Mouse (Mus musculus): Measurements from ENCODE around the gene 5530401A14Rik. TPM values are rescaled to one million over a fixed set of nuclear protein-coding genes. Genes with fewer than 3 reads are reported as not detected.

The 5530401A14Rik gene
- under 1 TPM in 3 of 4 experiments, not detected in 1; 0.09 to 0.25 (median 0.09) TPM for total RNA-seq (2022)

DNA sequence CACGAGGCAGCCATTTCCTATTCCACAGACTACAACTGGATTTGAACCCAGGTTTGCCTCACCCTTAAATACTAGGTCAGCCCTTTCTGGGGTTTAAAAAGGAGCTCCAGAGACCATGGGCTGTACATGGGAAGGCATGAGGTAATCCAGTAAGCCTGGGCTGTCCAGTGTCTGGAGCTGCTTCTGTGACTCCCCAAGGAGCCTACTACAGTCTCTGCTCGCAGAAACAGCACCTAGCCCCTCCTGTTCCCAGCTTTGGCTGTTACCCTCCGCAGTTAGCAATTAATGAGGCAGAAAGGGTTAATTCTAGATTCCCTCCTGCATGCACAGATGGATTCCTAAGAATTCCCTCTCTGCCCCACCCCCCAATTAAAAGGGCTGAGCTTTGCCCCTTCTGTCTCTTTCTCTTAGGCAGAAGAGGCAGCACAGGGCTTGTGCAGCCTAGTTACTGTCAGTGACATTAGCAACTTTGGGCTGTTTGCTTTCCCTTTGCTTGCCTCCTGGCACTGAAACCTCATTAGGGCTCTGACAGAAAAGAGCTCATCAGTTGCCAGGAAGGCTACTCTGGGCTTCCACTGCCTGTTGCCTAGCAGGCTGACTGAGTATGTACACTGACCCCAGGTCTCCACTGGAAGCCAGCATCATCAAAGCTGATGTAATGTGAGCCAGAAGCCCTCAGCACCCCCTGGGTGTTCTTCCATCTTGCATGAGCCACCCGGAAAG is at the start of gene 5530401A14Rik:
Gene 5530401A14Rik (plus strand): TSS at position 424 of the 723 bp plus-strand sequence.
- DNase-seq (ENCODE audit: low spot score in 2 of 2), result peak in 1 of 2 experiments; percentile 54

DNA sequence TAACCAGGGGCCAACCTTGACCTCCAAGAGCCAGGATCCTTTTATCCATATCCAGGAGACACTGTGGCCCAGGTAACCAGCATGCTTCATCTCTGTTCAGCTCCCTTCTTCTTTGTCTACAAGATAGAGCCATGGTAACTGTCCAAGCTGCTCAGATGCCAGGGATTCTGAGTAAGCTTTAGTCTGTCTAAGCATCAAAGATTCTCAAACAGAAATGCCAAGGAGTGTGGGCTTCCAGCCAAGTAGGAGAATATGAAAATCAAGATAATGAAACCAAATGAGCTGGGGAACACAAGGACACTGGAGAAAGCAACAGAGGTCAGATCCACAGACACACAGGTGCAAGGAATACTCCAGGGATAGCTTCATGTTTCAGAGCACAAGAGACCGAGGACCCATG is 45.7 kb upstream of the 5530401A14Rik start:
- peak in 1 of 2 experiments; percentile 34 for DNase-seq (ENCODE audit: low spot score in 2 of 2)

DNA sequence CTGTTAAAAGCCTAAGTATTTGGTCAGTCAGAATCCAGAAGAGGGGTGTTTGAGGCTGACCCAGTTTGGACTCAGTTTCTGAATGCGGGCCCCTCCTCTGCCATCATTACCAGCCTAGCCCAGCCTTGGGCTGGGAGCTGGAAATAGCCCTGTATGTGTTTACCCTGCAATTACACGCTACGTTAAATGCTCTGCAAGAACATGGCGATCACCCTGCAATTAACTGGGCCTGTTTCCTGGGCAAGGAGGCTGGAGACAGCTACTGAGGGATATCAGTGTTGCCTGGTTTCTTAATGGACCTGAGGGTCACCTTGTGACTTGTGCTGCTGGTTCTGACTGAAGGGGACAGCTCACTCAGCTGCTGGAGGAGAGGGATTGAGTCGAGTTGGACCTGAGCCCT is 43.9 kb upstream of the 5530401A14Rik start:
- DNase-seq (ENCODE audit: low spot score in 2 of 2), result no peak

DNA sequence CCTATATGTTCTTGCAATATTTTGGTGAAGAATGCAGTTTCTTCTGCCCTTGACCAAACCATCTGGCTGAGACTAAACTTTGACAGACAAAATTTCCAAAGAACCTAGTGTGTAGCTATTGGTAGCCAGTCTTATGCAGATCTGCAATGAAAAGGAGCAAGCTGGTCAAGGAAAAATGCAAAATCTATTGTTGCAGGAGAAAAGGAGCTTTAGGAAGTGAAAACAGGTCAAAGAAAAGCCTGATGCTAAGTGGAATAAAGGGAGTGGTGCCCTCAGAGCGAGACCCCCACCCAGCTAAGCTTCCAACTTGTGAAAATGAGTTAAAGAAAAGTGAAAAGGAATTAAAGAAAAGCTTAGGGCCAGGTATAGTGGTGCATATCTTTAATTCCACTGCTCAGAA is 28.1 kb upstream of the 5530401A14Rik start:
- no peak for DNase-seq (ENCODE audit: low spot score in 2 of 2)

DNA sequence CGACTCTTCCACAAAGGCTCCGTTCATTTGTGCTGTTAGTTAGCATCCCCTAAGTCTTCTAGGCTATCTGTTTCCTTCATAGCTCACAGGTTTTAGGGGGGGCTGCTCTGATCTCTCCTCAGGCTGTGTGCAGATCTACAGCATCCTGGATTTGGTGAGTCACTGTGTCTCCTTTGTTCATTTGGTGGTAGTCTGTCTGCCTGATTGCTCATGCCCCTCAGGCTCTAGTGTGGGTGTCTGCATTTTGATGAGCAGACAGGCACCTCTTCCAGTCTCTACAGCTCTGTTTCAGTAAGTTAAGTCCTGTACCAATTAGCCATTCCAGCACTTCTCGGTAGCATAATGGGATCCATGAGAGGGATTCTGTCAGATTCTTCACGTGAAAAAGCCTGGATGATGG is 22.0 kb upstream of the 5530401A14Rik start:
- no peak for DNase-seq (ENCODE audit: low spot score in 2 of 2)

DNA sequence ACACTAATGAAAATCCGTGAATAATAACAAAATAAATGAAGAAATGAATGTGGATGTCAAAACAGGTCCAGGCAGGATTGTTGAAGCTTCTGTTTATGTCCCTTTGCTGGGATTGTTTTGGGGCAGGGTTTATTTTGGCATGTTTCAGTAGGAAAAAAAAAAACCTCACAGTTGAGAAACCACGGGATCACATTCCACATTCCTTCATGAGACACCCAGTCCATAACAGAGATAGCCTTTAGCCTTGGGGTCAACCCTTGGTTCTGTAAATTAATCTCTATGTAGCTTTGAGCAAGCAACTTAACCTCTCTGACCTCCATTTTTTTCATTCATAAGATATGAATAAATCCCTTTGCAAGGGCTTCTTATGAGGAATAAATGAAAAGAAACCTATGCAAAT is 19.5 kb upstream of the 5530401A14Rik start:
- DNase-seq (ENCODE audit: low spot score in 2 of 2), result no peak

DNA sequence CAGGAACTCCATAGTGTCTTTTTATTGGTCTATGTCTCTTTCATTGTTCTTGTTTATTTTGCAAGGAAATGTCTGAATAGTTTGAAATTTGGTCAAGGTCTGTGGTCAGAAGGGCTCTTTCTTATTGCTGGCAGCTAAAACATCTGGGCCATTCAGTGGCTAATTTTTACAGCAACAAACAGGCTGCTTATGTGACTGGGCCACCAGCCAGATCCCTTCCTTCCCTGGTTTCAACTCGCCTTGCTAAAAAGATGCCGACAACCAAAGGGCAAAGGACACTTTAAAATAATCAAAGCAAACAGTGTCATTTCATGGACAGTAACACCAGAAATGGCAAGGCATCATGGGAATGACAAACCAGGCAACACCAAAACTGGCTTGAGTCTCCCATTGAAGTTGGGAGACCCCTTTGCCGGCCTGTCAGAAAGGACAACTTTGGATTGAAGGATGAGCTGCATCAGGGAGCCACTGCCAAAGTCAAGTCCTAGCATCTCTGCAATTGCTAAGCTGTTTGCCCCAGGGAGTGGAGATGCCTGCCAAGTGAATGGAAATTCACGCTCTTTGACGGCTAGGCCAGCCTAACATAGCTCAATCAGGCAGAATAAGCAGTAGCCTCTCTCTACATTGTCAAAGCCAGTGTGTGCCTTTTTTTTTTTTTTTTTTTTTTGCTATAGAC is 15.3 kb upstream of the 5530401A14Rik start:
- no peak for DNase-seq (ENCODE audit: low spot score in 2 of 2)

DNA sequence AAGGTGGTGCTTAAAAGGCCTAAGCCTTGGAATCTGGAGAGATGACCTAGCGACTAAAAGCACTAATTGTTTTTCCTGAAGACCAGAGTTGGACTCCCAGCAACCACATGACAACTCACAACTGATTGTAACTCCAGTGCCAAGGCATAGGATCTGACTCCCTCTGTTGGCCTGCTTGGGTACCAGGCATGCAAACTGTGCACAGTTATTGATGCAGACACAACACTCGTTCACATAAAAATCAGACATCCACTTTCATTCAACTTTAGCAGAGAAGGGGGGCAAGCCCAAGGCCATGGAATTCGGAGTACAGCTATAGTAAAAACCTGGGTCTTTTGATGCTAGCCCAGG is 14.8 kb upstream of the 5530401A14Rik start:
- no peak for DNase-seq (ENCODE audit: low spot score in 2 of 2)

DNA sequence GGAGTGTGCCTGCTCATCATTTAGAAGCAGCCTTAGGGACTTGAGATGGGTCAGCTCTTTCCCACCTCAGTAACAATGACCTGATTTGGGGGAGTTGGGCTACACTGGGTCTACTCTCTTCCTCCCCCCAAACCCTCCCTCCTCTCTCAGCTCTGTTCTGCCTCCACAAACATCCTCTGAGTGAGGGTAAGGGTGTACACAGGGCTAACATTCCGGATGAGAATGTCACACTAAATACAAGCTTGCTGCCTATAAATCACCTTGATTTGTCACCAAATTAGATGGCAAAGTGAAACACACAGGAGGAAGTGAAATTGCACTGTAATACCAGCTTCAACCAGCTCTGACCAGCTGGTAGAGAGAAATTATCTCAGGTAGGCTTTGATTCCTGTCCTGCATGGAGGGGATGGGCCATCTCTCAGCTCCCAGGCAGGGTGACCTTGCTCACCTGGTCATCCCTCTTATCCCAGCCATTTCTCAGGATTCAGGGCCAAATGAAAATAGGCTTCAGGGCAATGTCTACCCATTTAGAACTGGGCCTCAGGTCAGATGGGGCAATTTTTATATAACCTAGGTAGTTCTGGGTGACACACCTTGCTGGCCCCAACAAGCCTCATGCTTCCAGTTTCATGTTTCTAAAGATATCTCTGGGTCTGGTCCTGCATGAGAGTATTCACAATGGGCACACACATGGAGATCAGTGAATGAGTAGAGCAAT is 12.5 kb upstream of the 5530401A14Rik start:
- DNase-seq (ENCODE audit: low spot score in 2 of 2), result no peak

DNA sequence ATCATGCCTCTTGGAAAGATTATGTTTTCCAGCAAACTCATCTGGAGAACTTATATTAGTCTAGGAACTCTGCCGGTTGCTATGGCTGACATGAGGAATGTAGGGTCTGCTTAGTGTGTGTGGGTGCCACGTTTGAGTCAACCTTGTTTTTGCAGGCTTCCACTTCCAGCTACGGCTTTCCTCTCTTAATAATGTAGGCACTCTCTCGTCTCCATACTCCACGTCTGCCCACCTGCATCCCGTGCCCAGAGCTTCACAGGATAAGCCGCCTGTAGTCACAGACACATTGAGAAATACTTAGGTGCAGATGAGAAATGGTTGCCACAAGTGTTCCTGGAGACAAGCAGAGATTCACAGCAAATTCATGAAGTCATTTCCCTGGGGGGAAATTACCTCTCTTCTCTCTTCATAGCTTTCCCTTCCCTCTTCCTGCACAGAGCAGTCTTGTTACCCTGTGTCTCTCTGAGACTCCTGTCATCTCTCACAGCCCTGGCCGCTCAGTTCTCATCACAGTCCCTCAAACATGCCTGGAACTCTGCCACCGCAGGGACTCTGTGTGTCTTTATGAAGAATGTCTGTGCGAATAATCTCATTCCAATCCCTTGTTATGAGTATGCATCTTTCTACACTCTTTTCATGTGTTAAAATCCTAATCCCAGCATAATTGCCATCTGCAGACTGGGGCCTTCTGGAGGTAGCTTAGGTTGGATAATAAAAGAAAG is 5.3 kb downstream of the 5530401A14Rik start:
- DNase-seq (ENCODE audit: low spot score in 2 of 2), result peak in 1 of 2 experiments; percentile 34

DNA sequence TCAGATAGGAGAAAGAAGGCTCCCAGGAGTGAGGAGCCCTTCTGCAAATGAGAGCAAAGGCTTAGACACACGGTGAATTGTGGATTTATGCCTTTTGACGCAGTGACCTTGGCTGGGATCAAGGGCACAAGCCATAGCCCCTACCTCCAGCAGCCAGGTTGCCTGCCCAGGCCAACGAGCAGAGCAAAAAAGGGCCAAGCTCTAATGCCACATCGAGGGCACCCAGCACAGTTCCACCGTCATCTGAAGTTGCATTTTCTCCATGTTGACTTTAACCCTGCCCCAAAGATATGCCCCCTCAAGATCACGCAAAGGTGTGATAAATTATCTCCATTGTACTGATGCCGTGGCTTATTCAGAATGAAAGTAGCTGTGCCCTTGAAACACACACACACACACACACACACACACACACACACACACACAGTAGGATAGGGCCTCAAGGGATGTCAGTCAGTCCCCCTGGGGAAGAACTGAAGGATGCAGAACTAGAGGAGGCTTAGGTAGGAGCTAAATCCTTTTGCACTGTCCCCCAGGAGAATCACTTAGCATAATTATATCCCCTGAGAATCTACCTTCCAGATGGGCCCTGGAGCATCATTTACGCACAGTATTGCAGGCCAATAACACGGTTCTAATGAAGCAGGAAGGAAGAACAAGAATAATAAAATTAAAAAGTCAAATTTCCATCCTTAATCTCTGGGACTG is 11.2 kb downstream of the 5530401A14Rik start:
- no peak for DNase-seq (ENCODE audit: low spot score in 2 of 2)

DNA sequence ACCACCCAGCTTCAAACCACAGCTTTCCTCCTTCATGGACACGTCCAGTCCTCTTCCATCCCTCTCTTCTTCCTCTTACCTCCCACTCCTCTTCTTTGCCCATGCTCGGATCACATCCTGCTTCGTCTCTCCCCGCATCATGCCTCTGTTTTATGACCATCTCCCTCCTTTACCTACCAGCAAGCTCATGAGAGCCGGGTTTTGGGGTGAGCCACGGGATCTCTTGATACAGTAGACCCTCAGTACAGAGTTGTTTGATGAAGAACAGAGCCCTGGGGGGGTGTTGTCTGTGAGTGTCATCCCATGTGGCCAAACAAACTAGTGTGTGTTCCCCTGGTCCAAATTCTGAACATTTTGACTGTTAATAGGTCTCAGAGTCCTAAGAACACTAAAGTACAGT is 36.0 kb downstream of the 5530401A14Rik start:
- no peak for DNase-seq (ENCODE audit: low spot score in 2 of 2)

DNA sequence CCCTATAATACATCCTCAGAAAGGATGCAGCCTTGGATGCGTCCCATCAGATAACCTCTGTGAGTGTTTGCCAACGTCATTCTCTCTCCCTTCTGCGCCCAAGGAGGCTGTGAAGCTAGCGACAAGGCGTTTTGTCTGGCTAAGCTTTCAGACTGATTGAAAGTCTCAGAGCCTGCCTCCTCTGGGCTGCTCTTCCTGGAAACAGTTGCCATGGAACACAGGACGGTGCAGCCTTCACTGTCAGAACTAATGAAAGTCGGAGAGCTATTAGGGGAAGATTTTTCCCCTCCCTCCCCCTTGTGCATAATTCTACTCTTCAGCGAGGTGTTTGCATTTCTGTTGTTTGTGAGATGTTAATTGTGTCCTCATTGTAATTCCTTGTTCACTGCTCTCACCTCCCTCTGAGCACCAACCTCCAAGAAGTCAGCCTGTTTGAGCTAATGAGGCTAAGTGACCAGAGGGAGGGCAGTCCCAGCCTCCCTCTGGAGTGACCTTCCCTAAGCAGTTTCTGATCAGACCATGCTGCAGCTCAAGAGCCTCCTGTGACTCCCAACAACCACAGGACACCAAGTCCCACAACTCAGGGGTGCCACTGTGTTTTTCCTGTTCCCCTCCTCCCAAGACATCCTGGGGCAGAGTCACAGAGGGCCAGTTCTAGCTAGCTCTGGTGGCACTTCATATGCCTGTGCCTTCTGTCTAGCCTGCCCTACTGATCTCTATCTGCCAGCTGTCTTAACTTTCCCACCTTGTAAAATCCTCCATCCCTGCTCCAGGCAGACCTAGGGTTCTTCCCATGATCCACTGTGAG is 37.3 kb downstream of the 5530401A14Rik start:
- DNase-seq (ENCODE audit: low spot score in 2 of 2), result peak in 1 of 2 experiments; percentile 29

DNA sequence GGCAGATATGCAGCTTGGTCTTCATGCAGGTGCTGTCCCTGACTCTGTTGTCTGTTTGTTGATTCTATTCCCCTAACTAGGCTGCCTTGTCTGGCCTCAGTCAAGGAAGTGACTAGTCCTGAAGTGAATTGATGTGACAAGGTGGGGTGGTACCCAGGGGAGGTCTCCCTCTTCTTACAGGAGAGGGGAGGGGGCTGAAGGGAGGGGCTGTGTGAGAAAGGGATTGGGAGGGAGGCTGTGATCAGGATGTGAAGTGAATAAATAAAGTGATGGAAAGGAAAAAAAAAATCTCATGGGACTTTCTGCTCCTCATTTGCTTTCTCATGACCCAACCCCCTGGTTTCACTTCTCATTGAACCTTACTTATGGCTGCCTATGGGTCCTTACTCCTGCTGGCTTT is 41.8 kb downstream of the 5530401A14Rik start:
- no peak for DNase-seq (ENCODE audit: low spot score in 2 of 2)

DNA sequence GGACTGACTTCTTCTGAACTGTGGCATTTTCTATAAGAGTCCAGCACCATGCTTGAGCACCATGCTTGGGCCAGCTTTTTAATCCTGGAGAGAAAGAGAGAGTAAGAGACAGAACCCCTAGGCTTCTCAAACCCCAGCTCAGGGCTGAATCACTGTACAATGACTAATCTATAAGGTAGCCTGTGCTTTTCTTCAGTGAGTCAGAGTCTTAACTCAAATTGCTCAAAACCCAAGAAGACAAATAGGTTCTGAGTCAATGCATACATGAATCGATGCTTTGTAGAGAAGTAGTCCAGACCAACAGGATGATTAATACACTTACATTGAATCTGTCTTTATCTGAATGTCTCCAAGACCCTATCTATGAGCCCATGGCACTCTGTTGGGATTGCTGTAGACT is 48.3 kb downstream of the 5530401A14Rik start:
- no peak for DNase-seq (ENCODE audit: low spot score in 2 of 2)

DNA sequence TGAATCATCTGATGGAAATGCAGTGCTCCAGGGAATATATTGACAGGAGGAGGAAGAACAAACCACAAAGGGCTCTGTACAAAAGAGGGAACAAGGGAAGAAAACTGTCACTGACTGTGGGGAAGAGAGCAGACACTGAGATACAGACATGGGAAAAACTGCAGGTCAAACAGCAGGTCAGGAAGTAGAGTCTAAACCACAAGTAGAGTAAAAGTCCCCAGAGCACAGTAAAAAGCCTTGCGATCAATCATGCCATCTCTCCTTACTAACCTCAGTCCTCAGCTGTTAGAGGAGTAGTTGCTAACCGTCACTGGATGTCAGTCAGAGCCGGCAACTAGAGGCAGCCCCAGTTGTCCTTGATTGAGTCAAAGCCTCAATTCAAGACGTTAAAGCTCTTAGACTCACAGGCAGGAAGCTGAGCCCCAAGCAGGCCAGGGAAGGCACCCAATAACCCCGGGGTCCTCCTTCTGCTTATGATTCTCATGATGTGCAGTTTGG is 49.0 kb downstream of the 5530401A14Rik start:
- no peak for DNase-seq (ENCODE audit: low spot score in 2 of 2)

DNA sequence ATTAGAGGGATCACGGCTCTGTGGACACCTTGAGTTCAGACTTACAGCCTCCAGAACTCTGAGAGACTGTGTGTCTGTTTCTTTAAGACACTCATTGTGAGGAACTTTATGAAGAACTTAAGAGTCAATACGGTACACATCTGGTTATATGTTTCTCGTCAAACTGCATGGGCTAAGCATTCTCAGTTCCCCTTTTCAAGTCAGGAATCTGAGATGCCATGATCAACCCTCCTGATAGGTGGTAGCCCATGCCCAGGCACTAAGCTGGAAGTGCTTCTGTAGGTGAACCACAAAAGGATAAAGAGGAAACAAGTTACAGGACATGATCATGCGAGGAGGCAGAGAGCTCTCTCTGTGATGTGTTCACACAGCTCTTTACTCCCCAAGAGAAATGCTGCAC is 52.6 kb downstream of the 5530401A14Rik start:
- DNase-seq (ENCODE audit: low spot score in 2 of 2), result no peak

DNA sequence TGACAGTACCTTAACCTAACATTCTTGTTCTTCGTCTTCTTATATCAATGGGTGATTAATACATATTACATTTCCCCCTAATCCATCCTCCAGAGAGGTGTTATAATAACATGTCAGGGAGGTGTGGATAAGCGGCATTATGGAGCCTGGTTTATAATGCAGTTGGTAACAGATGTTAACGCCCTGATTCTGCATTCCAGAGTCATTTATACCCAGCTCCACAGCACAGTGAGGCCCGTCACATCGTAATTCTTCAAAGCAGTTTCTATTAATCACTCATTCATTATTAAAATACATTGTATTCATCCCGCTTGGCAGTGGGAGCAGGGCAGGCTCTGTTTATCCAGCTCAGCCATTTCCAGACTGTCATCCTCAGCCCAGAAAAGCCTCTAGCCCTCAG is 55.0 kb downstream of the 5530401A14Rik start:
- DNase-seq (ENCODE audit: low spot score in 2 of 2), result no peak

DNA sequence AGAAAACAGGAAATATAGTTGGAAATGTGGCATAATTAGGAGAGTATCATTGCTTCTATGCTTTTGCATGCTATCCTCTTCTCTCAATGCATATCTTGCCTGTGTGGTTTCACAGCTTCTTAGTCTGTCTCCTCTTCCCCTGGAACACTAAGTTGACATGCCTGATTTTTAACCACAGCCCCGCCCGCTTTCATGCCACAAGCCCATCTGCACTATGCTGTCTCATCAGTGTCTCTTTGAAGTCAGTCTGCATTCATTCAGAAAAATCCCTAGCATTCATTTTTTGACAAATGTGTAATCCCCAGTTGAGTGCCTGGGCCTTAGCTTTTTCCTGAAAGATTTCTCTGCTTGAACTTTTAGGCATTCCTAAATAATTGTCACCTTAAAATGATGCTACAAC is 62.6 kb downstream of the 5530401A14Rik start:
- no peak for DNase-seq (ENCODE audit: low spot score in 2 of 2)

DNA sequence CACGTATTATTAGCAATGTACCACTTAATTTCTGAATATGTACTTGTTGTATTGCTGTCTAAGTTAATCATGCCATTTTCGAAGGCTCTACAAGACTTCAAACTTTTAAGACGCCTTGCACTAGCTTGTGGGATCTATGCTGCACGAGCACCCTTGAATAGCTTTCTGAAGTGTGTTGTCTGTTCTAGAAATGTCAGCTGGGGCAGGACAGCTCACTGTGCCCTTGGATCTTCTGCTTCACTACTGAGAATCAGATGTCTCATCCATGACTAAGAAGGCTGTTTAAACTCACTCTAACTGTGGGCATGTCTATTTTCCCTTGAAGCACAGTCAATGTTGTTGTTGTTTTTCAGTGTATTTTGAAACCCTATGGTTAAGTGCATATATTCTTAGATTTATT is 63.2 kb downstream of the 5530401A14Rik start:
- DNase-seq (ENCODE audit: low spot score in 2 of 2), result no peak

All from left cerebral cortex, adult 8-10 months (tissue).